Mouse (Mus musculus) splenic B cell, adult 2 months (primary cell): Measurements from ENCODE around the gene Tram2.

Experiments
- DNase-seq: peaks from one replicate; pipeline ENCODE4 v3.0.0-alpha.2; 2011; ENCODE audit warnings: low read depth, low spot score
- H3K27me3 ChIP-seq: 2 replicates; pipeline ENCODE4 v1.6.1; 2012; ENCODE audit warnings: mild to moderate bottlenecking, low read length, moderate library complexity, mixed read lengths; ENCODE audit not compliant: control insufficient read depth, poor library complexity, insufficient read depth, severe bottlenecking
- H3K36me3 ChIP-seq: 2 replicates; pipeline ENCODE4 v1.6.1; 2012; ENCODE audit warnings: mild to moderate bottlenecking, low read length, moderate library complexity, mixed read lengths; ENCODE audit not compliant: control insufficient read depth, poor library complexity, insufficient read depth, severe bottlenecking

Tram2 gene

GRCm38 (mm10) chr1:20986378-20987056, 92.5 kb downstream of the Tram2 start:
- no peaks in the 10 kb centered on the region for H3K36me3 ChIP-seq
- no peaks in the 10 kb centered on the region for H3K27me3 ChIP-seq
- DNase-seq: peak; percentile 19

GRCm38 (mm10) chr1:20984582-20984981, 94.4 kb downstream of the Tram2 start:
- no peaks in the 10 kb centered on the region for H3K27me3 ChIP-seq
- no peaks in the 10 kb centered on the region for H3K36me3 ChIP-seq
- DNase-seq: peak; percentile 19

- Histone ChIP-seq H3K27me3 (no peaks in the 10 kb centered on the region), H3K36me3 (no peaks in the 10 kb centered on the region)
- DNase-seq: no peak
These were observed 94.9 kb downstream of the Tram2 start for GRCm38 (mm10) chr1:20984103-20984502.

GRCm38 (mm10) chr1:20981764-20982163, 97.3 kb downstream of the Tram2 start:
- H3K27me3 ChIP-seq: no peaks in the 10 kb centered on the region
- H3K36me3 ChIP-seq: no peaks in the 10 kb centered on the region
- no peak for DNase-seq

GRCm38 (mm10) chr1:20980553-20980952, 98.5 kb downstream of the Tram2 start:
- Histone ChIP-seq H3K36me3 (no peaks in the 10 kb centered on the region), H3K27me3 (no peaks in the 10 kb centered on the region)
- DNase-seq: no peak

GRCm38 (mm10) chr1:20974341-20975135, 104.5 kb downstream of the Tram2 start:
- no peaks in the 10 kb centered on the region for H3K27me3 ChIP-seq
- DNase-seq: no peak
- no peaks in the 10 kb centered on the region for H3K36me3 ChIP-seq

- H3K36me3 ChIP-seq: no peaks in the 10 kb centered on the region
- no peak for DNase-seq
- no peaks in the 10 kb centered on the region for H3K27me3 ChIP-seq
These were observed 105.6 kb downstream of the Tram2 start for GRCm38 (mm10) chr1:20973389-20973788.

GRCm38 (mm10) chr1:20969642-20970041, 109.4 kb downstream of the Tram2 start:
- DNase-seq: no peak
- Histone ChIP-seq H3K36me3 (no peaks in the 10 kb centered on the region), H3K27me3 (no peaks in the 10 kb centered on the region)

- H3K36me3 ChIP-seq: no peaks in the 10 kb centered on the region
- no peaks in the 10 kb centered on the region for H3K27me3 ChIP-seq
- DNase-seq: no peak
These were observed 124.2 kb downstream of the Tram2 start for GRCm38 (mm10) chr1:20954876-20955275.

GRCm38 (mm10) chr1:20951799-20952198, 127.2 kb downstream of the Tram2 start:
- DNase-seq: no peak

GRCm38 (mm10) chr1:20951300-20951763, 127.7 kb downstream of the Tram2 start, which contains the start of gene Efhc1:
Gene Efhc1 (plus strand): TSS chr1:20951626.
- H3K36me3 ChIP-seq: no peaks in the 10 kb centered on the region
- no peaks in the 10 kb centered on the region for H3K27me3 ChIP-seq
- DNase-seq: peak; percentile 86

More at GRCm38 (mm10) chr1:20951799-20952198, 127.2 kb downstream of the Tram2 start:
- Histone ChIP-seq H3K36me3 (no peaks in the 10 kb centered on the region), H3K27me3 (no peaks in the 10 kb centered on the region)
